Mouse (Mus musculus) neural tube, postnatal 0 days (tissue): ENCODE data around the gene Pip4k2a. TPM values are rescaled to one million over a fixed set of nuclear protein-coding genes. Genes with fewer than 3 reads are reported as not detected.

Source experiments
- polyA plus RNA-seq: library from polyadenylated mRNA; unstranded; fragments of >200 nt; fragmentation: Nextera tagmentation; extraction: Ambion mirVana; gene quantifications from 2 replicates; pipeline ENCODE4 v1.2.1, GENCODE M21; 2015

The Pip4k2a gene
- 11.4 and 13.3 TPM in 2 replicates for polyA plus RNA-seq

GRCm38 (mm10) chr2:18998054-18998478 is at the start of gene Pip4k2a, which contains the start of gene 4930426L09Rik:
Gene Pip4k2a (minus strand): TSS chr2:18998126.
Gene 4930426L09Rik (plus strand): TSS chr2:18998343.

Other genes with a start within 250 kb of the Pip4k2a start
- gene 4930426L09Rik, start 217 bp upstream of the Pip4k2a start, polyA plus RNA-seq: 0.34 and 0.68 TPM in 2 replicates
- 0.74 and 1.1 TPM in 2 replicates for gene Armc3, start 201.2 kb upstream of the Pip4k2a start, polyA plus RNA-seq